Mouse (Mus musculus): Measurements from ENCODE around the gene Limch1. TPM values are rescaled to one million over a fixed set of nuclear protein-coding genes. Genes with fewer than 3 reads are reported as not detected.

Gene Limch1
- polyA plus RNA-seq, 1 experiment from 2014 or later: 28.2 TPM

GRCm38 (mm10) chr5:66908883-66909282 is 163.3 kb downstream of the Limch1 start:
- peaks cover 3 to 6% of the 10 kb centered on the region in 2 experiments; a peak in 1 of 4 replicates for H3K4me1 ChIP-seq (ENCODE audit: control insufficient read depth in 2 of 2, insufficient read depth in 2 of 2, low read length in 2 of 2)
- ATAC-seq (ENCODE audit: insufficient number of reproducible peaks, insufficient read depth, low FRiP score, low read depth): no peak
- H3K36me3 ChIP-seq (ENCODE audit: control insufficient read depth, insufficient read depth, low read length): no peaks in the 10 kb centered on the region
- H3K27me3 ChIP-seq (ENCODE audit: control insufficient read depth, insufficient read depth, low read length): no peaks in the 10 kb centered on the region
- no peak overlapping the region for H3K4me3 ChIP-seq (ENCODE audit: control insufficient read depth in 1 of 2, insufficient read depth in 1 of 2, low read depth in 1 of 2, low read length in 2 of 2)
- no peak overlapping the region for H3K27ac ChIP-seq (replicated peaks in 1 of 2; ENCODE audit: control insufficient read depth in 1 of 2, insufficient read depth in 1 of 2, low read depth in 2 of 2, low read length in 2 of 2)
- WGBS: 84% methylated on average over 9 of the region's 9 CpGs
- no peaks in the 10 kb centered on the region for H3K9me3 ChIP-seq (ENCODE audit: control insufficient read depth, low read length)
- no peak overlapping the region for H3K9ac ChIP-seq (ENCODE audit: low read length)
- H3K4me2 ChIP-seq (ENCODE audit: low read length): no peak overlapping the region

GRCm38 (mm10) chr5:66909962-66910361 is 164.3 kb downstream of the Limch1 start:
- Histone ChIP-seq H3K9me3 (ENCODE audit: control insufficient read depth, low read length) (no peaks in the 10 kb centered on the region), H3K36me3 (ENCODE audit: control insufficient read depth, insufficient read depth, low read length) (no peaks in the 10 kb centered on the region), H3K27me3 (ENCODE audit: control insufficient read depth, insufficient read depth, low read length) (no peaks in the 10 kb centered on the region), H3K9ac (ENCODE audit: low read length) (no peak overlapping the region), H3K4me1 (ENCODE audit: control insufficient read depth in 2 of 2, insufficient read depth in 2 of 2, low read length in 2 of 2) (peaks cover 2 to 4% of the 10 kb centered on the region in 2 experiments; a peak in 1 of 4 replicates), H3K27ac (replicated peaks in 1 of 2; ENCODE audit: control insufficient read depth in 1 of 2, insufficient read depth in 1 of 2, low read depth in 2 of 2, low read length in 2 of 2) (no peak overlapping the region), H3K4me2 (ENCODE audit: low read length) (no peak overlapping the region), H3K4me3 (ENCODE audit: control insufficient read depth in 1 of 2, insufficient read depth in 1 of 2, low read depth in 1 of 2, low read length in 2 of 2) (no peak overlapping the region)
- no peak for ATAC-seq (ENCODE audit: insufficient number of reproducible peaks, insufficient read depth, low FRiP score, low read depth)
- 21% methylated on average over 2 of the region's 2 CpGs for WGBS

GRCm38 (mm10) chr5:66910610-66911009 is 165.0 kb downstream of the Limch1 start:
- no peak for ATAC-seq (ENCODE audit: insufficient number of reproducible peaks, insufficient read depth, low FRiP score, low read depth)
- no peak overlapping the region for H3K9ac ChIP-seq (ENCODE audit: low read length)
- no peaks in the 10 kb centered on the region for H3K9me3 ChIP-seq (ENCODE audit: control insufficient read depth, low read length)
- H3K36me3 ChIP-seq (ENCODE audit: control insufficient read depth, insufficient read depth, low read length): no peaks in the 10 kb centered on the region
- H3K27me3 ChIP-seq (ENCODE audit: control insufficient read depth, insufficient read depth, low read length): no peaks in the 10 kb centered on the region; the same call in 1 of the 2 replicates
- no peak overlapping the region for H3K27ac ChIP-seq (replicated peaks in 1 of 2; ENCODE audit: control insufficient read depth in 1 of 2, insufficient read depth in 1 of 2, low read depth in 2 of 2, low read length in 2 of 2)
- no peaks in the 10 kb centered on the region; a peak in 1 of 4 replicates for H3K4me1 ChIP-seq (ENCODE audit: control insufficient read depth in 2 of 2, insufficient read depth in 2 of 2, low read length in 2 of 2)
- no peak overlapping the region for H3K4me2 ChIP-seq (ENCODE audit: low read length)
- H3K4me3 ChIP-seq (ENCODE audit: control insufficient read depth in 1 of 2, insufficient read depth in 1 of 2, low read depth in 1 of 2, low read length in 2 of 2): no peak overlapping the region
- 90% methylated on average over 9 of the region's 9 CpGs for WGBS

- H3K4me1 ChIP-seq (ENCODE audit: control insufficient read depth in 2 of 2, insufficient read depth in 2 of 2, low read length in 2 of 2): no peaks in the 10 kb centered on the region; a peak in 1 of 4 replicates
- ATAC-seq (ENCODE audit: insufficient number of reproducible peaks, insufficient read depth, low FRiP score, low read depth): no peak
- H3K36me3 ChIP-seq (ENCODE audit: control insufficient read depth, insufficient read depth, low read length): no peaks in the 10 kb centered on the region
- no peak overlapping the region for H3K4me3 ChIP-seq (ENCODE audit: control insufficient read depth in 1 of 2, insufficient read depth in 1 of 2, low read depth in 1 of 2, low read length in 2 of 2)
- H3K9ac ChIP-seq (ENCODE audit: low read length): no peak overlapping the region
- H3K27ac ChIP-seq (replicated peaks in 1 of 2; ENCODE audit: control insufficient read depth in 1 of 2, insufficient read depth in 1 of 2, low read depth in 2 of 2, low read length in 2 of 2): no peak overlapping the region
- H3K27me3 ChIP-seq (ENCODE audit: control insufficient read depth, insufficient read depth, low read length): no peaks in the 10 kb centered on the region; the same call in 1 of the 2 replicates
- H3K9me3 ChIP-seq (ENCODE audit: control insufficient read depth, low read length): no peaks in the 10 kb centered on the region
- WGBS: 72% methylated on average over 4 of the region's 4 CpGs
- H3K4me2 ChIP-seq (ENCODE audit: low read length): no peak overlapping the region
Observed at GRCm38 (mm10) chr5:66911068-66911467, 165.4 kb downstream of the Limch1 start.

GRCm38 (mm10) chr5:66913791-66914190 is 168.2 kb downstream of the Limch1 start:
- 75% methylated on average over 6 of the region's 6 CpGs for WGBS
- no peak overlapping the region for H3K9ac ChIP-seq (ENCODE audit: low read length)
- H3K27ac ChIP-seq (replicated peaks in 1 of 2; ENCODE audit: control insufficient read depth in 1 of 2, insufficient read depth in 1 of 2, low read depth in 2 of 2, low read length in 2 of 2): no peak overlapping the region
- no peaks in the 10 kb centered on the region; the same call in 1 of the 2 replicates for H3K27me3 ChIP-seq (ENCODE audit: control insufficient read depth, insufficient read depth, low read length)
- H3K4me1 ChIP-seq (ENCODE audit: control insufficient read depth in 2 of 2, insufficient read depth in 2 of 2, low read length in 2 of 2): no peaks in the 10 kb centered on the region; a peak in 1 of 4 replicates
- H3K4me3 ChIP-seq (ENCODE audit: control insufficient read depth in 1 of 2, insufficient read depth in 1 of 2, low read depth in 1 of 2, low read length in 2 of 2): no peak overlapping the region
- H3K4me2 ChIP-seq (ENCODE audit: low read length): no peak overlapping the region
- H3K36me3 ChIP-seq (ENCODE audit: control insufficient read depth, insufficient read depth, low read length): no peaks in the 10 kb centered on the region
- no peaks in the 10 kb centered on the region for H3K9me3 ChIP-seq (ENCODE audit: control insufficient read depth, low read length)
- no peak for ATAC-seq (ENCODE audit: insufficient number of reproducible peaks, insufficient read depth, low FRiP score, low read depth)

- no peaks in the 10 kb centered on the region for H3K36me3 ChIP-seq (ENCODE audit: control insufficient read depth, insufficient read depth, low read length)
- 81% methylated on average over 8 of the region's 8 CpGs for WGBS
- H3K27me3 ChIP-seq (ENCODE audit: control insufficient read depth, insufficient read depth, low read length): no peaks in the 10 kb centered on the region; the same call in 1 of the 2 replicates
- no peaks in the 10 kb centered on the region for H3K4me1 ChIP-seq (ENCODE audit: control insufficient read depth in 2 of 2, insufficient read depth in 2 of 2, low read length in 2 of 2)
- no peak overlapping the region for H3K4me3 ChIP-seq (ENCODE audit: control insufficient read depth in 1 of 2, insufficient read depth in 1 of 2, low read depth in 1 of 2, low read length in 2 of 2)
- no peaks in the 10 kb centered on the region for H3K9me3 ChIP-seq (ENCODE audit: control insufficient read depth, low read length)
- no peak for ATAC-seq (ENCODE audit: insufficient number of reproducible peaks, insufficient read depth, low FRiP score, low read depth)
- H3K27ac ChIP-seq (replicated peaks in 1 of 2; ENCODE audit: control insufficient read depth in 1 of 2, insufficient read depth in 1 of 2, low read depth in 2 of 2, low read length in 2 of 2): no peak overlapping the region
- H3K4me2 ChIP-seq (ENCODE audit: low read length): no peak overlapping the region
- H3K9ac ChIP-seq (ENCODE audit: low read length): no peak overlapping the region
Observed at GRCm38 (mm10) chr5:66917353-66918315, 172.0 kb downstream of the Limch1 start.

GRCm38 (mm10) chr5:66918316-66919305 is 173.0 kb downstream of the Limch1 start:
- no peak for ATAC-seq (ENCODE audit: insufficient number of reproducible peaks, insufficient read depth, low FRiP score, low read depth)
- Histone ChIP-seq H3K36me3 (ENCODE audit: control insufficient read depth, insufficient read depth, low read length) (no peaks in the 10 kb centered on the region), H3K4me2 (ENCODE audit: low read length) (no peak overlapping the region), H3K4me3 (ENCODE audit: control insufficient read depth in 1 of 2, insufficient read depth in 1 of 2, low read depth in 1 of 2, low read length in 2 of 2) (no peak overlapping the region), H3K27me3 (ENCODE audit: control insufficient read depth, insufficient read depth, low read length) (no peaks in the 10 kb centered on the region; the same call in 1 of the 2 replicates), H3K9ac (ENCODE audit: low read length) (no peak overlapping the region), H3K27ac (replicated peaks in 1 of 2; ENCODE audit: control insufficient read depth in 1 of 2, insufficient read depth in 1 of 2, low read depth in 2 of 2, low read length in 2 of 2) (no peak overlapping the region), H3K9me3 (ENCODE audit: control insufficient read depth, low read length) (no peaks in the 10 kb centered on the region), H3K4me1 (ENCODE audit: control insufficient read depth in 2 of 2, insufficient read depth in 2 of 2, low read length in 2 of 2) (no peaks in the 10 kb centered on the region)
- 76% methylated on average over 11 of the region's 11 CpGs for WGBS

Data from heart, embryonic 14.5 days (tissue).